Mouse (Mus musculus) bone marrow, adult 2 months (tissue): ENCODE data around the gene Col4a2. TPM values are rescaled to one million over a fixed set of nuclear protein-coding genes. Genes with fewer than 3 reads are reported as not detected.

ENCODE experiments used
- H3K27ac ChIP-seq: fragments of 200-500 bp; 2 replicates; pipeline ENCODE4 v1.5.1; 2012; ENCODE audit warnings: low read depth, mild to moderate bottlenecking, control low read depth, inconsistent platforms, low read length; ENCODE audit not compliant: control insufficient read depth, poor library complexity, insufficient read depth
- H3K4me1 ChIP-seq: fragments of 200-500 bp; 2 replicates; pipeline ENCODE4 v1.6.1; 2011; ENCODE audit warnings: low read length; ENCODE audit not compliant: control insufficient read depth, insufficient read depth
- H3K4me3 ChIP-seq: fragments of 200-500 bp; replicated peaks from 2 replicates; pipeline ENCODE3; 2011; ENCODE audit warnings: mild to moderate bottlenecking, low read depth, low read length, control low read depth; ENCODE audit not compliant: control insufficient read depth
- CTCF ChIP-seq: fragments of 200-500 bp; IDR thresholded peaks from 2 replicates; pipeline ENCODE4 v1.5.1; 2011; ENCODE audit warnings: low read length, control low read depth; ENCODE audit not compliant: control insufficient read depth, insufficient read depth
- POLR2A ChIP-seq: fragments of 200-500 bp; IDR thresholded peaks from 2 replicates; pipeline ENCODE4 v1.6.1; 2011; ENCODE audit warnings: low read depth, mild to moderate bottlenecking, control low read depth, low read length, borderline replicate concordance; ENCODE audit not compliant: control insufficient read depth
- WGBS: fragments of 180-500 bp; shearing (Covaris S2); methylation state at CpG from one replicate; pipeline ENCODE4 v1.1.7; 2018; 5-methylcytosine and 5-hydroxymethylcytosine counted together
- polyA plus RNA-seq: library from polyadenylated mRNA; stranded (reverse); fragments of >200 nt; gene quantifications from 2 replicates; pipeline ENCODE4 v1.2.4, GENCODE M21; 2011; ENCODE audit warnings: low replicate concordance; ENCODE audit not compliant: missing spikeins, insufficient read depth, insufficient read length

The Col4a2 gene
- polyA plus RNA-seq, 1 experiment, result 3.9 TPM

GRCm38 (mm10) chr8:11445790-11446189 is 133.2 kb downstream of the Col4a2 start:
- Histone ChIP-seq H3K27ac (no peak overlapping the region), H3K4me1 (no peaks in the 10 kb centered on the region), H3K4me3 (no peak overlapping the region)
- WGBS, result 85% methylated on average over 13 of the region's 13 CpGs
- TF ChIP-seq POLR2A, result no peak
- no peak for TF ChIP-seq CTCF

GRCm38 (mm10) chr8:11447910-11448570 is 135.4 kb downstream of the Col4a2 start:
- WGBS, result 89% methylated on average over 23 of the region's 23 CpGs
- Histone ChIP-seq H3K4me3 (no peak overlapping the region), H3K27ac (no peak overlapping the region), H3K4me1 (peaks cover 10% of the 10 kb centered on the region)
- no peak for TF ChIP-seq POLR2A
- no peak for TF ChIP-seq CTCF

GRCm38 (mm10) chr8:11450184-11451113 is 137.8 kb downstream of the Col4a2 start:
- no peak for TF ChIP-seq POLR2A
- peak; percentile 44 for TF ChIP-seq CTCF
- H3K4me1 ChIP-seq, result peaks cover 10% of the 10 kb centered on the region
- H3K27ac ChIP-seq, result no peak overlapping the region
- 32% methylated on average over 8 of the region's 8 CpGs for WGBS
- H3K4me3 ChIP-seq, result no peak overlapping the region

- peaks cover 10% of the 10 kb centered on the region for H3K4me1 ChIP-seq
- no peak overlapping the region for H3K4me3 ChIP-seq
- WGBS, result 67% methylated on average over 1 of the region's 1 CpGs
- H3K27ac ChIP-seq, result peak overlapping the region; percentile 61; the same call in 1 of the 2 replicates
- TF ChIP-seq POLR2A (no peak), CTCF (no peak)
Observed at GRCm38 (mm10) chr8:11452152-11452551, 139.5 kb downstream of the Col4a2 start.

- H3K4me3 ChIP-seq, result no peak overlapping the region
- TF ChIP-seq POLR2A (no peak), CTCF (no peak)
- 0% methylated on average over 3 of the region's 3 CpGs for WGBS
- peaks cover 10% of the 10 kb centered on the region for H3K4me1 ChIP-seq
- peak overlapping the region; percentile 84 for H3K27ac ChIP-seq
Observed at GRCm38 (mm10) chr8:11452559-11452958, 140.0 kb downstream of the Col4a2 start.

GRCm38 (mm10) chr8:11452974-11453373 is 140.4 kb downstream of the Col4a2 start:
- Histone ChIP-seq H3K27ac (peak overlapping the region; percentile 84), H3K4me1 (peaks cover 10% of the 10 kb centered on the region), H3K4me3 (no peak overlapping the region)
- WGBS, result 4% methylated on average over 4 of the region's 4 CpGs
- no peak for TF ChIP-seq CTCF
- TF ChIP-seq POLR2A, result no peak

- WGBS, result 89% methylated on average over 12 of the region's 12 CpGs
- H3K27ac ChIP-seq, result no peak overlapping the region
- H3K4me1 ChIP-seq, result peaks cover 10% of the 10 kb centered on the region
- TF ChIP-seq CTCF (no peak), POLR2A (no peak)
- no peak overlapping the region for H3K4me3 ChIP-seq
Observed at GRCm38 (mm10) chr8:11454228-11454627, 141.6 kb downstream of the Col4a2 start.

- Histone ChIP-seq H3K27ac (no peak overlapping the region), H3K4me1 (peaks cover 5% of the 10 kb centered on the region; the same call in 1 of the 2 replicates), H3K4me3 (no peak overlapping the region)
- 85% methylated on average over 3 of the region's 3 CpGs for WGBS
- TF ChIP-seq POLR2A (no peak), CTCF (no peak)
Observed at GRCm38 (mm10) chr8:11457278-11457677, 144.7 kb downstream of the Col4a2 start.
